Mouse (Mus musculus): Measurements from ENCODE around the gene Gtf2a2. TPM values are rescaled to one million over a fixed set of nuclear protein-coding genes. Genes with fewer than 3 reads are reported as not detected.

Gtf2a2 gene
- 202 TPM for polyA plus RNA-seq (2015; fragmentation: Illumina TruSeq; extraction: RNeasy Lipid Tissue Mini Kit (QIAGEN cat#74804); ENCODE audit: insufficient read depth, low replicate concordance)

DNA sequence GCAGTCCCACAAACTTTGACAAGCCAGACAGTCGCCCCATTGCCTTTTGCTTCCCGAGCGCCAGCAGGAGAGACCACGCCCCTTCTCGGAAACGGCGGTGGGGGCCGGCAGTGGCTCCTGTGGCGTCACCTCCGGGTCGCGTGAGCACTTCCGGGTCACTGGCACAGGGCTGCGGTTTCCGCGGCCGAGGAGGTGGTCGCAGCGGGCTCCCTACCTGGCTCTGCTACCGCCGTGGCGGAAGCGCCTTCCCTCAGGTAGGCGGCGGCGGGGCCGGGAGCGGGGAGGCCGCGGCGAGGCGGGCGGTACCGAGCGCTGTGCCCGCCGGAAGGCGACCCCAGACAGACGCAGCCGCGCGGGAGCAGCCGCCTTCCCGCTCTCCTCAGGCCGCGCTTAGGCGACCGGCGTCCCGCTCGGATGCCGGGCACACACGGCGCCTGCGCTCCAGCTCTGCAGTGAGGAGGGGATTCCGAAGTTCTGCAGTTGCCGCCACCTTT lies at the start of gene Gtf2a2:
Gtf2a2 (plus strand) TSS at position 143 of the 494 bp plus-strand sequence.

DNA sequence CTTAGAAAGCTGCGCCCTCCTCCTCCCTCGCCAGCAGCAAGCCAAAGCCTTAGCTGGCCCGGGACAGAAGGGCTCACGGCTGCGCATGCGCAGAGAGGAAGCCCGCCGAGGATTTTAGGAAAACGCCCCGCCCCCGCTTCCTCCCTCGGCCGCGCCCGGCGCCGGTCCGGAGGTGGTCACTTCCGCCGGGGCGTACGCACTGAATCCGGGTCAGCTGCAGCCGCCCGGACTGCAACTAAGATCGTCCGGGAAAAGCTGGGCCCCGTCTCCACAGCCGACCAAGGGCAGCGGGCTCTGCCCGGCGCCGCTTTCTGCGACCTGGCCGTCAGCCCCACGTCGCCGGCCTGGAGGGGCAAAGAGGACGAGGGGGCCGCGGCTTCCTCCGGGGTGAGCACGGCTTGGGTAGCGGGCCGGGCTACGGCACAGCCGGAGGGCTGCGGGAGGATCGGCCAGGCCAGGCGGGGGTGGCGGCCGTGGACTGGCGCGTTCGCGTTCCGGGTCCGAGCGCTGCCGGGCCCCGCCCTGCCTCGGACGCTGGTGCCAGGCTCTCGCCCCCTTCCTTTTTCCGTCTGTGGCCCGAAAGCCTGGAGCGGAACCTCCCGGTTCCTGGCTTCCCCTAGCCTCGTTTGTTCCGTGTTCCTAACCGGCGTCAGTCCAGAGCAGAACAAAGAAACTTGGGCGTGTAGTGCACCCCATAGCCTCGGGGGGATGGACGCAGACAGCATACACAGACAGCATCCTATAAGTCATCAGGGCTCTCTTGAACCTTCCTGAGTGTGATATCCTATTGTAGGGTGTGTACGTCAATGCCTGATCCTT lies 22.8 kb upstream of the Gtf2a2 start, which contains the start of gene Bnip2:
Bnip2 (plus strand) TSS at position 164 of the 819 bp plus-strand sequence.

DNA sequence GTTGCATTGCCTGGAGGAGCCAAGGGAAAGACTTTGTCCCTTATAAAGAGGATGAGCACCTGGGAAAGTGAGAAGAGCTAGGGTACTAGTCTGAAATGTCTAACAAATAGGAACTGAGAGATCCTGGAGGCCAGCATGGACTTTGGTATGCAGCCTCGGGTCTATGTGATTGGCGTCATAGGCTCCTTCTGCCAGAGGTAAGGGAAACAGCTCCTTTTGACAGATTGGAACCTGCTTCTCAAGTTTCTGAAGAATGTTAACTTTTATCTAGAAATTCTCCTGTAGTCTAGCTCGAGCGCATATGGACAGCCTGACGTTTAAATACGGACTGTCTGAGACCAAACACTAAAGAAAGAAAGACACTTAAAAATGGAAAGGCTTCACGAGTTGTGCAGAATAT lies 25.6 kb downstream of the Gtf2a2 start, which contains the start of gene Gcnt3:
Gcnt3 (minus strand) TSS at position 101 of the 400 bp plus-strand sequence.

Other genes with a start within 250 kb of the Gtf2a2 start
- gene Bnip2, start 23.1 kb upstream of the Gtf2a2 start, polyA plus RNA-seq (2015; fragmentation: Illumina TruSeq; extraction: RNeasy Lipid Tissue Mini Kit (QIAGEN cat#74804); ENCODE audit: insufficient read depth, low replicate concordance) = 171 TPM
- gene Gcnt3, start 25.5 kb downstream of the Gtf2a2 start, polyA plus RNA-seq (2015; fragmentation: Illumina TruSeq; extraction: RNeasy Lipid Tissue Mini Kit (QIAGEN cat#74804); ENCODE audit: insufficient read depth, low replicate concordance) = 0.07 TPM
- gene Fam81a, start 130.0 kb downstream of the Gtf2a2 start, polyA plus RNA-seq (2015; fragmentation: Illumina TruSeq; extraction: RNeasy Lipid Tissue Mini Kit (QIAGEN cat#74804); ENCODE audit: insufficient read depth, low replicate concordance) = 0.58 TPM
- gene Myo1e, start 194.8 kb downstream of the Gtf2a2 start, polyA plus RNA-seq (2015; fragmentation: Illumina TruSeq; extraction: RNeasy Lipid Tissue Mini Kit (QIAGEN cat#74804); ENCODE audit: insufficient read depth, low replicate concordance) = 47.5 TPM

Data from spleen, adult 10 weeks (tissue).